Comparison of ENCODE assay signal across 8 mouse cellular contexts in the genomic region with DNA sequence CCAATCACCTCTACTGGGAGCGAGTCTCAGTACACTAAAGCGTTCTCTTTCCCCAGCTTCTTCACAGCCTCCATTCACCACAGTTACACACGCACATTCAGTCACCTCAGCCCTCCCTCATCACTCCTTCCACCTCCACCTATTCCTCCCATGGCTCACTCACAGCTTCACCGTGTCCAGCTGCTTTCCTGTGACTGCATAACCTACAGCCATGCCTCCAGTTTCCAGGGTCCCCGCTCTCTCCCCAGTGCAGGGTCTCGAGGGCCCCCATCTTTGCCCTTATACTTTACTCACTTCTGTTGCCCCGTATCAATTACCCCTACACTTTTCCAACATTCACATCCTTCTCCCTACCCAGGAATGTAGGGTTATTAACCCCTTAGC. TPM values are rescaled to one million over a fixed set of nuclear protein-coding genes. Genes with fewer than 3 reads are reported as not detected.
DNase-seq lines count a peak whose midpoint lies in the region; ATAC-seq and TF ChIP-seq lines count a peak whose summit lies in the region.

No protein-coding gene starts in this region.

- intact Hi-C loops in heart, postnatal 10 days (cut with DNase I) = loop anchor here (2.0 to 5.0 kb wide), 4 partner anchors 23 to 104 kb away; no protein-coding TSS in a partner anchor

- no peaks in the 10 kb centered on the region for H3K9me3 ChIP-seq in heart, embryonic 11.5 days (replicated peaks; ENCODE audit: control insufficient read depth, low read length)
- no peaks in the 10 kb centered on the region for H3K9me3 ChIP-seq in MEL (replicated peaks; ENCODE audit: insufficient read depth, low read length)
- H3K9me3 ChIP-seq in hindbrain, embryonic 12.5 days (replicated peaks) = no peaks in the 10 kb centered on the region
- no peaks in the 10 kb centered on the region for H3K9me3 ChIP-seq in midbrain, embryonic 11.5 days (ENCODE audit: control insufficient read depth, low read length)

- H3K27ac ChIP-seq in heart, embryonic 11.5 days (ENCODE audit: low read depth, low read length) = no peak overlapping the region
- no peak overlapping the region for H3K27ac ChIP-seq in MEL (ENCODE audit: control insufficient read depth, low read depth, low read length)
- no peak overlapping the region for H3K27ac ChIP-seq in hindbrain, embryonic 12.5 days
- H3K27ac ChIP-seq in midbrain, embryonic 11.5 days (ENCODE audit: low read depth, low read length) = no peak overlapping the region

- no peak overlapping the region for H3K9ac ChIP-seq in heart, embryonic 11.5 days (ENCODE audit: low read depth, low read length)
- H3K9ac ChIP-seq in MEL (ENCODE audit: control insufficient read depth, low read depth, low read length, poor library complexity, severe bottlenecking) = no peak overlapping the region
- H3K9ac ChIP-seq in hindbrain, embryonic 12.5 days = peak overlapping the region; percentile 87
- 0 out of 2 replicates have a peak overlapping the region, but pooled peaks have one; percentile 84 for H3K9ac ChIP-seq in midbrain, embryonic 11.5 days (ENCODE audit: low read length)

- no peak for TF ChIP-seq EP300 in MEL (IDR thresholded peaks at IDR 0.05; ENCODE audit: low read depth in 1 of 2, low read length in 2 of 2)

- TF ChIP-seq RAD21 in MEL (IDR thresholded peaks at IDR 0.05; ENCODE audit: low read depth, low read length) = no peak

- H3K4me1 ChIP-seq in heart, embryonic 11.5 days (ENCODE audit: control insufficient read depth, insufficient read depth, low read length) = peaks cover 19% of the 10 kb centered on the region
- H3K4me1 ChIP-seq in MEL (ENCODE audit: control insufficient read depth in 1 of 2, insufficient read depth in 2 of 2, low read length in 2 of 2) = peaks cover 0 to 6% of the 10 kb centered on the region in 2 experiments; a peak in 1 of 4 replicates
- peaks cover 15% of the 10 kb centered on the region for H3K4me1 ChIP-seq in hindbrain, embryonic 12.5 days
- H3K4me1 ChIP-seq in midbrain, embryonic 11.5 days (ENCODE audit: control insufficient read depth, insufficient read depth, low read length) = peaks cover 3% of the 10 kb centered on the region; the same call in 1 of the 2 replicates

- DNase-seq in heart, postnatal 10 days = no peak
- peak; percentile 4 for DNase-seq in MEL (ENCODE audit: low read depth, low spot score)
- DNase-seq in midbrain, embryonic 11.5 days (ENCODE audit: low spot score, missing footprints) = no peak
- no peak for DNase-seq in adrenal gland, adult 2 months
- no peak for DNase-seq in adipocyte (ENCODE audit: low spot score)

- no peaks in the 10 kb centered on the region; the same call in 1 of the 2 replicates for H3K79me2 ChIP-seq in MEL (ENCODE audit: control insufficient read depth, insufficient read depth, low read length, poor library complexity)

- no peaks in the 10 kb centered on the region for H3K36me3 ChIP-seq in heart, embryonic 11.5 days (ENCODE audit: control insufficient read depth, insufficient read depth, low read length)
- H3K36me3 ChIP-seq in MEL (ENCODE audit: control insufficient read depth in 1 of 2, insufficient read depth in 2 of 2, low read length in 2 of 2) = no peaks in the 10 kb centered on the region
- peaks cover 26% of the 10 kb centered on the region for H3K36me3 ChIP-seq in hindbrain, embryonic 12.5 days
- no peaks in the 10 kb centered on the region for H3K36me3 ChIP-seq in midbrain, embryonic 11.5 days (ENCODE audit: control insufficient read depth, insufficient read depth, low read length)

- 41% methylated on average over 7 of the region's 7 CpGs for WGBS in heart, embryonic 11.5 days (ENCODE audit: insufficient replicate concordance)
- WGBS in hindbrain, embryonic 12.5 days = 34% methylated on average over 7 of the region's 7 CpGs
- 47% methylated on average over 7 of the region's 7 CpGs for WGBS in midbrain, embryonic 11.5 days

- TF ChIP-seq CTCF in MEL (IDR thresholded peaks at IDR 0.05 in 2 of 3, conservative IDR thresholded peaks at IDR 0.05 in 1 of 3; ENCODE audit: control insufficient read depth in 1 of 3, insufficient read depth in 1 of 3, low read depth in 2 of 3, low read length in 3 of 3, poor library complexity in 1 of 3, severe bottlenecking in 1 of 3) = no peak

- H3K4me3 ChIP-seq in heart, embryonic 11.5 days (ENCODE audit: low read depth, low read length) = peak overlapping the region; percentile 72
- no peak overlapping the region; a peak in 1 of 4 replicates for H3K4me3 ChIP-seq in MEL (ENCODE audit: control insufficient read depth in 1 of 2, insufficient read depth in 1 of 2, low read depth in 2 of 2, low read length in 2 of 2)
- H3K4me3 ChIP-seq in hindbrain, embryonic 12.5 days = peak overlapping the region; percentile 79
- peak overlapping the region; percentile 73 for H3K4me3 ChIP-seq in midbrain, embryonic 11.5 days (ENCODE audit: low read depth, low read length)

- no peak for ATAC-seq in heart, embryonic 11.5 days (replicated peaks; ENCODE audit: insufficient number of reproducible peaks, low FRiP score, low TSS enrichment)
- no peak for ATAC-seq in hindbrain, embryonic 12.5 days (ENCODE audit: low FRiP score)
- no peak for ATAC-seq in midbrain, embryonic 11.5 days (ENCODE audit: low FRiP score)
- no peak for ATAC-seq in megakaryocyte progenitor cell, adult 5-6 weeks (replicated peaks; ENCODE audit: poor library complexity)

- peak overlapping the region; percentile 97 for H3K4me2 ChIP-seq in heart, embryonic 11.5 days
- H3K4me2 ChIP-seq in hindbrain, embryonic 12.5 days (replicated peaks) = peak overlapping the region; percentile 93
- peak overlapping the region; percentile 94 for H3K4me2 ChIP-seq in midbrain, embryonic 11.5 days

- peaks cover 11% of the 10 kb centered on the region for H3K27me3 ChIP-seq in heart, embryonic 11.5 days (ENCODE audit: control insufficient read depth, insufficient read depth, low read length)
- H3K27me3 ChIP-seq in MEL (ENCODE audit: control insufficient read depth in 1 of 2, insufficient read depth in 2 of 2, low read length in 2 of 2) = no peaks in the 10 kb centered on the region
- H3K27me3 ChIP-seq in hindbrain, embryonic 12.5 days = peaks cover 27% of the 10 kb centered on the region
- peaks cover 13% of the 10 kb centered on the region for H3K27me3 ChIP-seq in midbrain, embryonic 11.5 days (ENCODE audit: control insufficient read depth, insufficient read depth, low read length)

- no peak for TF ChIP-seq POLR2A in MEL (IDR thresholded peaks at IDR 0.05; ENCODE audit: control insufficient read depth in 1 of 2, insufficient read depth in 1 of 2, low read depth in 1 of 2, low read length in 2 of 2, poor library complexity in 1 of 2)

RNA-seq across cellular contexts. Expression of a gene that starts 1.3 kb away (rescaled TPM):
- 16.2 and 17.6 TPM in 2 replicates for polyA plus RNA-seq in heart, embryonic 11.5 days (2014; fragmentation: Nextera tagmentation; extraction: Ambion mirVana)
- total RNA-seq in heart, postnatal 10 days (2021) = 10 to 100 TPM; 29.5 to 30.7 TPM
- total RNA-seq in MEL (2012; rRNA removed) = 4.4 and 5.6 TPM in 2 replicates
- polyA plus RNA-seq in MEL (2012; ENCODE audit: insufficient read depth in 1 of 2, insufficient read length in 2 of 2, low read depth in 1 of 2, low replicate concordance in 2 of 2, missing spikeins in 1 of 2) = 10 to 100 TPM in 1 of 2 experiments, not detected in 1; 44.1 TPM
- polyA plus RNA-seq in hindbrain, embryonic 12.5 days (2016; fragmentation: Nextera tagmentation; extraction: Ambion mirVana) = 45.6 and 52.2 TPM in 2 replicates
- polyA plus RNA-seq in midbrain, embryonic 11.5 days (2014; fragmentation: Nextera tagmentation; extraction: Ambion mirVana) = 33.7 and 36.9 TPM in 2 replicates
- total RNA-seq in adrenal gland, adult 2 months (2021) = 10 to 100 TPM; 45.9 to 48.9 TPM
- 58.3 and 64.0 TPM in 2 replicates for polyA plus RNA-seq in adrenal gland, adult 2 months (2012; rRNA removed)
- 31.1 and 35.7 TPM in 2 replicates for total RNA-seq in megakaryocyte progenitor cell, adult 5-6 weeks (2015)
- 4.0 and 5.1 TPM in 2 replicates for total RNA-seq in megakaryocyte progenitor cell, adult 5-6 weeks (2017)

RNA-seq across cellular contexts. Expression of a gene that starts 15.4 kb away (rescaled TPM):
- polyA plus RNA-seq in heart, embryonic 11.5 days (2014; fragmentation: Nextera tagmentation; extraction: Ambion mirVana) = 0.94 and 1.3 TPM in 2 replicates
- total RNA-seq in heart, postnatal 10 days (2021) = 1 to 10 TPM in 1 of 2 experiments, under 1 TPM in 1; 0.55 to 1.3 TPM
- total RNA-seq in MEL (2012; rRNA removed) = 0.04 TPM in 1 of 2 replicates, not detected in the other
- polyA plus RNA-seq in MEL (2012; ENCODE audit: insufficient read depth in 1 of 2, insufficient read length in 2 of 2, low read depth in 1 of 2, low replicate concordance in 2 of 2, missing spikeins in 1 of 2) = under 1 TPM in 1 of 2 experiments, not detected in 1; 0.04 TPM
- 0.39 and 0.72 TPM in 2 replicates for polyA plus RNA-seq in hindbrain, embryonic 12.5 days (2016; fragmentation: Nextera tagmentation; extraction: Ambion mirVana)
- polyA plus RNA-seq in midbrain, embryonic 11.5 days (2014; fragmentation: Nextera tagmentation; extraction: Ambion mirVana) = 0.52 and 0.70 TPM in 2 replicates
- total RNA-seq in adrenal gland, adult 2 months (2021) = 1 to 10 TPM; 1.2 to 1.6 TPM
- polyA plus RNA-seq in adrenal gland, adult 2 months (2012; rRNA removed) = 3.3 and 4.1 TPM in 2 replicates
- 48.0 and 53.2 TPM in 2 replicates for total RNA-seq in megakaryocyte progenitor cell, adult 5-6 weeks (2015)
- total RNA-seq in megakaryocyte progenitor cell, adult 5-6 weeks (2017) = 21.5 and 26.3 TPM in 2 replicates

RNA-seq across cellular contexts. Expression of a gene that starts 36.0 kb away (rescaled TPM):
- 0.34 TPM in 1 of 2 replicates, not detected in the other for polyA plus RNA-seq in heart, embryonic 11.5 days (2014; fragmentation: Nextera tagmentation; extraction: Ambion mirVana)
- under 1 TPM in 1 of 2 experiments, not detected in 1; 0.29 TPM for total RNA-seq in heart, postnatal 10 days (2021)
- 1.8 and 2.5 TPM in 2 replicates for total RNA-seq in MEL (2012; rRNA removed)
- polyA plus RNA-seq in MEL (2012; ENCODE audit: insufficient read depth in 1 of 2, insufficient read length in 2 of 2, low read depth in 1 of 2, low replicate concordance in 2 of 2, missing spikeins in 1 of 2) = 1 to 10 TPM in 1 of 2 experiments, not detected in 1; 3.5 TPM
- polyA plus RNA-seq in hindbrain, embryonic 12.5 days (2016; fragmentation: Nextera tagmentation; extraction: Ambion mirVana) = 0.08 TPM in 1 of 2 replicates, not detected in the other
- polyA plus RNA-seq in midbrain, embryonic 11.5 days (2014; fragmentation: Nextera tagmentation; extraction: Ambion mirVana) = not detected in 2 replicates
- total RNA-seq in adrenal gland, adult 2 months (2021) = under 1 TPM; 0.29 to 0.35 TPM
- polyA plus RNA-seq in adrenal gland, adult 2 months (2012; rRNA removed) = 0.82 and 0.87 TPM in 2 replicates
- total RNA-seq in megakaryocyte progenitor cell, adult 5-6 weeks (2015) = 0.59 and 2.5 TPM in 2 replicates
- total RNA-seq in megakaryocyte progenitor cell, adult 5-6 weeks (2017) = 0.75 and 2.2 TPM in 2 replicates

RNA-seq across cellular contexts. Expression of a gene that starts 37.6 kb away (rescaled TPM):
- 59.0 and 63.8 TPM in 2 replicates for polyA plus RNA-seq in heart, embryonic 11.5 days (2014; fragmentation: Nextera tagmentation; extraction: Ambion mirVana)
- total RNA-seq in heart, postnatal 10 days (2021) = 10 to 100 TPM; 46.6 to 51.8 TPM
- 34.1 and 40.0 TPM in 2 replicates for total RNA-seq in MEL (2012; rRNA removed)
- 10 to 100 TPM in 1 of 2 experiments, not detected in 1; 63.8 TPM for polyA plus RNA-seq in MEL (2012; ENCODE audit: insufficient read depth in 1 of 2, insufficient read length in 2 of 2, low read depth in 1 of 2, low replicate concordance in 2 of 2, missing spikeins in 1 of 2)
- polyA plus RNA-seq in hindbrain, embryonic 12.5 days (2016; fragmentation: Nextera tagmentation; extraction: Ambion mirVana) = 134 and 138 TPM in 2 replicates
- polyA plus RNA-seq in midbrain, embryonic 11.5 days (2014; fragmentation: Nextera tagmentation; extraction: Ambion mirVana) = 67.1 and 67.4 TPM in 2 replicates
- total RNA-seq in adrenal gland, adult 2 months (2021) = 100 to 1,000 TPM in 1 of 2 experiments, 10 to 100 TPM in 1; 74.1 to 117 TPM
- polyA plus RNA-seq in adrenal gland, adult 2 months (2012; rRNA removed) = 398 and 521 TPM in 2 replicates
- 50.1 and 53.2 TPM in 2 replicates for total RNA-seq in megakaryocyte progenitor cell, adult 5-6 weeks (2015)
- total RNA-seq in megakaryocyte progenitor cell, adult 5-6 weeks (2017) = 55.8 and 59.4 TPM in 2 replicates

Comparison
In these comparisons a context has a peak if more than half of its experiments do, and no peak if none do; other contexts are left out.
1. H3K4me3 ChIP-seq: peak in heart, embryonic 11.5 days (single experiment), hindbrain, embryonic 12.5 days (single experiment) and midbrain, embryonic 11.5 days (single experiment); none in MEL (0 of 2).
2. H3K9ac ChIP-seq: peak in hindbrain, embryonic 12.5 days (single experiment) and midbrain, embryonic 11.5 days (single experiment); none in heart, embryonic 11.5 days (single experiment) and MEL (single experiment).
3. Peak in every context shown above with its lines, with median percentiles within 50 percentile points of each other: H3K4me2 ChIP-seq.